Mouse (Mus musculus): Measurements from ENCODE around the gene Cdc42ep5.

Gene Cdc42ep5

GRCm38 (mm10) chr7:4126992-4127785 is 37.5 kb downstream of the Cdc42ep5 start:
- DNase-seq (ENCODE audit: low read depth, low spot score) = no peak

- no peak for DNase-seq (ENCODE audit: low read depth, low spot score)
Measured at GRCm38 (mm10) chr7:4125306-4125705, 39.4 kb downstream of the Cdc42ep5 start.

- DNase-seq (ENCODE audit: low read depth, low spot score) = no peak
Measured at GRCm38 (mm10) chr7:4124856-4125255, 39.8 kb downstream of the Cdc42ep5 start.

GRCm38 (mm10) chr7:4124315-4124759 is 40.3 kb downstream of the Cdc42ep5 start:
- DNase-seq (ENCODE audit: low read depth, low spot score) = no peak

GRCm38 (mm10) chr7:4123732-4124131 is 40.9 kb downstream of the Cdc42ep5 start:
- DNase-seq (ENCODE audit: low read depth, low spot score) = no peak

- DNase-seq (ENCODE audit: low read depth, low spot score) = no peak
Measured at GRCm38 (mm10) chr7:4122783-4123182, 41.9 kb downstream of the Cdc42ep5 start.

- no peak for DNase-seq (ENCODE audit: low read depth, low spot score)
Measured at GRCm38 (mm10) chr7:4122076-4122768, 42.4 kb downstream of the Cdc42ep5 start.

- DNase-seq (ENCODE audit: low read depth, low spot score) = no peak
Measured at GRCm38 (mm10) chr7:4119976-4120921, 44.4 kb downstream of the Cdc42ep5 start.

- no peak for DNase-seq (ENCODE audit: low read depth, low spot score)
Measured at GRCm38 (mm10) chr7:4119344-4119902, 45.2 kb downstream of the Cdc42ep5 start, which contains the start of gene Ttyh1. TSS of gene Ttyh1 (plus strand) at chr7:4119408.

- DNase-seq (ENCODE audit: low read depth, low spot score) = no peak
Measured at GRCm38 (mm10) chr7:4117050-4117814, 47.4 kb downstream of the Cdc42ep5 start.

- no peak for DNase-seq (ENCODE audit: low read depth, low spot score)
Measured at GRCm38 (mm10) chr7:4111766-4112165, 52.9 kb downstream of the Cdc42ep5 start.

- DNase-seq (ENCODE audit: low read depth, low spot score) = peak; percentile 22
Measured at GRCm38 (mm10) chr7:4103411-4103810, 61.2 kb downstream of the Cdc42ep5 start.
